Mouse (Mus musculus): ENCODE measurements around the gene Galnt9. TPM values are rescaled to one million over a fixed set of nuclear protein-coding genes. Genes with fewer than 3 reads are reported as not detected.

Gene Galnt9
- polyA plus RNA-seq, 1 experiment from 2014 or later: 26.4 TPM

DNA sequence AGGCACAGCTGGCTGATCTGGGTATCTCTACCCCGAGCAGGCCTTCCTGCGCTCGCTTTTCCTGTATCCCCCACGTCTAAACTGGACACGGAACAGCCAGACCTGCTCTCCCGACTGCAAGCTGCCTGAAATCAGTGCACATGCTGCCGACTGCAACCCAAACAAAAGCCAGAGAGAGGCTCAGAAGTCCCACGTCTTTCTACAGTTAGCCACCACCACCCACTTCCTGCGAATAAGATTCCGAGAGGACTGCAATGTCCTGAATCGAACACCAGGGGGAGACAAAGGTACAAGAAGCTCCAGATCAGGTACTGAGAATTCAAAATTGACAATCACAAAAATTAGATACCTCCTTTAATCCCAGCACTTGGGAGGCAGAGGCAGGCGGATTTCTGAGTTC, 95.3 kb downstream of the Galnt9 start:
- Histone ChIP-seq H3K4me3 (no peak overlapping the region), H3K9me3 (no peaks in the 10 kb centered on the region), H3K4me2 (no peak overlapping the region), H3K36me3 (no peaks in the 10 kb centered on the region), H3K4me1 (replicated peaks) (peaks cover 3% of the 10 kb centered on the region; the same call in 1 of the 2 replicates), H3K27ac (replicated peaks) (no peak overlapping the region), H3K9ac (no peak overlapping the region), H3K27me3 (no peaks in the 10 kb centered on the region)
- WGBS: 25% methylated on average over 12 of the region's 12 CpGs
- ATAC-seq (ENCODE audit: low FRiP score, low read depth): 0 out of 2 replicates have a peak, but pooled peaks have one; percentile 28

GRCm38 (mm10) chr5:110646377-110646776, 102.2 kb downstream of the Galnt9 start:
- Histone ChIP-seq H3K36me3 (peaks cover 55% of the 10 kb centered on the region), H3K9ac (no peak overlapping the region), H3K27me3 (no peaks in the 10 kb centered on the region), H3K4me2 (no peak overlapping the region), H3K27ac (replicated peaks) (no peak overlapping the region), H3K9me3 (no peaks in the 10 kb centered on the region), H3K4me3 (no peak overlapping the region), H3K4me1 (replicated peaks) (no peaks in the 10 kb centered on the region)
- no peak for ATAC-seq (ENCODE audit: low FRiP score, low read depth)

DNA sequence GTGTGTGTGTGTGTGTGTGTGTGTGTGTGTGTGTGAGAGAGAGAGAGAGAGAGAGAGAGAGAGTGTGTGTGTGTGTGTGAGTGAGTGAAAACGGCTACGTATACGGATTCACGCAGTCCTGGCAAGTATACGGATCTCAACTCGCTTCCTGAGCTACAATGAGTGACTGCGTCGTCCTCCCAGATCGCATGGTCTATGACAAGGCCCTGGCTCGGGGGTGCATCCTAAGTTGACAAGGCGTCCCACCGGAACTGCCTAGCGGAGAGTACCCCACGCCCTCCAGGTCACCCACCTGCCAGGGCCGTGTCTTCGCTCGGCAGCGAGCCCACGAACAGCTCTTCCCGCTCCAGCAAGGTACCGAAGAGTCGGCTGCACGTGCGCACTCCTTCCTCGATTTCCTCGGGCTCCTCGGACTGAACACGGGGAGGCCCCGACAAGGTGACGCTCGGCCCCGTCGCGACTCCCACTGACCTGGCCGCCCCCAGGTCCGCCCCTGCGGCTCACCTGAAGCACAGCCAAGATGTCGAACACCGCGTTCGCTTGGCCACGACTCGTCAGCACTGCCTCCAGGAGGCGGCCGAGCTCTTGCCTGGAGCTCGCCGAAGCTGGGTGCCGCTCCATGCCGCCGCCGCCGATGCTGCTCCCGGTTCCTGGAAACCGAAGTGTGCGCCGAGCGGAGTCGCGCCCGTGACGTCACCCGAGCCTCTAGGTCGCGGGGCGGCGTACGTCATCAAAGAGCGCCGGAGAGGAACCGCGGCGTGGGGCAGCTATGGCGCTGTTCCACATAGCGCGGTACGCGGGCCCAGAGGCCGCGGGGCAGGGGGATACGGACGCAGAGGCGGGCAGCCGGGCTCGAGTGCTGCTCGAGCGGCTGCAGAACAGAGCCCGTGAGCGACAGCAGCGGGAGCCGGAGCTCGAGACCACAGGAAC, 108.8 kb downstream of the Galnt9 start, which contains the start of the genes Noc4l and Ddx51:
Gene Noc4l (minus strand): TSS at position 699 of the 930 bp plus-strand sequence.
Gene Ddx51 (plus strand): TSS at position 733 of the 930 bp plus-strand sequence.
- peak; percentile 87 for ATAC-seq (ENCODE audit: low FRiP score, low read depth)
- 1% methylated on average over 91 of the region's 91 CpGs for WGBS
- Histone ChIP-seq H3K4me1 (replicated peaks) (peaks cover 20% of the 10 kb centered on the region), H3K36me3 (peaks cover 68% of the 10 kb centered on the region), H3K27me3 (no peaks in the 10 kb centered on the region), H3K4me3 (peak within 1 kb of the TSS; percentile 97), H3K27ac (replicated peaks) (peak within 1 kb of the TSS; percentile 56; the same call in 1 of the 2 replicates), H3K4me2 (peak within 1 kb of the TSS; percentile 96), H3K9me3 (no peaks in the 10 kb centered on the region), H3K9ac (peak within 1 kb of the TSS; percentile 75)

DNA sequence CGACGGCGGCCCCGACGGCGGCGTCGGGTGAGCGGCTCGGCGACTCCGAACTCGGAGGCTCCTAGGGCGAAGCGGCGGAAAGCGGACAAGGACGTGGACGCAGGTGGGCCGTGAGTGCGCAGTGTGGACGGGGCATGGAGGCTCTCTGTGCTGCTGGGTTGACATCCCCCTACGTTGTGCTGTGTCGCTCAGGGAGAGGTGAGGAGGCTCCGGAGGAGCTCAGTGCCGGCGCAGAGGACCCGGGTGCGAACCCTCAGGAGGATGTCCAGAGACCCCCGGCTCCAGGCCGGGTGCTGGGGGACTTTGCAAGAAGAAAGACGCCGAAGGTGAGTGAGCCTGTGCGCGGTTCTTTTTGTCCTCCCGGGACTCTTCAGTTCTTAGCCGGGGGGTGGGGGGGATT, 109.5 kb downstream of the Galnt9 start:
- Histone ChIP-seq H3K27me3 (no peaks in the 10 kb centered on the region), H3K36me3 (peaks cover 69% of the 10 kb centered on the region), H3K9ac (peak overlapping the region; percentile 75), H3K9me3 (no peaks in the 10 kb centered on the region), H3K4me1 (replicated peaks) (peaks cover 20% of the 10 kb centered on the region), H3K4me2 (peak overlapping the region; percentile 96), H3K4me3 (peak overlapping the region; percentile 97), H3K27ac (replicated peaks) (0 out of 2 replicates have a peak overlapping the region, but pooled peaks have one; percentile 20)
- ATAC-seq (ENCODE audit: low FRiP score, low read depth): peak; percentile 54; the same call in 1 of the 2 replicates
- WGBS: 1% methylated on average over 37 of the region's 37 CpGs

GRCm38 (mm10) chr5:110659682-110660081, 115.5 kb downstream of the Galnt9 start:
- H3K27ac ChIP-seq (replicated peaks): no peak overlapping the region
- no peak overlapping the region for H3K4me3 ChIP-seq
- no peak overlapping the region for H3K9ac ChIP-seq
- no peaks in the 10 kb centered on the region for H3K4me1 ChIP-seq (replicated peaks)
- no peaks in the 10 kb centered on the region for H3K27me3 ChIP-seq
- H3K4me2 ChIP-seq: no peak overlapping the region
- ATAC-seq (ENCODE audit: low FRiP score, low read depth): no peak
- H3K36me3 ChIP-seq: peaks cover 87% of the 10 kb centered on the region
- no peaks in the 10 kb centered on the region for H3K9me3 ChIP-seq

DNA sequence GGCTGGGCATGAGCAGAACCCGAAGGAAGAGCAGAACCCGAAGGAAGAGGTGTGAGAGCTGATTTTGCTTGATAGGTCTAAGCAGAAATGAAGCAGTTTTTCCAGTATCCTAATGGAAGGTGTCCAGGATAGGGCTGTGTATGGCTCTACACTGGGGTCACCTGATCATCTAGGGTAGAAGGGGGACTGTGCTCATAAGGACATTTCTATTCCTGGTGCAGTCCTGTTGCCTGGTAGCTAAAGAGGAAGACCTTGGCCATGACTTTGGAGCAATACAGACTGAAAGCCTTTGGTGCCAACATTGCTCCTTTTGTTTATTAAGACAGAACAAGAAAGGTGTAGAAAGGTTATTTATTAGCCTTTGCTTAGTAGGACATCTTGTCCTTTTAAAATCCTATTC, 119.9 kb downstream of the Galnt9 start:
- Histone ChIP-seq H3K27ac (replicated peaks) (no peak overlapping the region), H3K27me3 (no peaks in the 10 kb centered on the region), H3K9me3 (no peaks in the 10 kb centered on the region), H3K4me1 (replicated peaks) (no peaks in the 10 kb centered on the region), H3K36me3 (peaks cover 89% of the 10 kb centered on the region), H3K9ac (no peak overlapping the region), H3K4me2 (no peak overlapping the region), H3K4me3 (no peak overlapping the region)
- no peak for ATAC-seq (ENCODE audit: low FRiP score, low read depth)
- 90% methylated on average over 2 of the region's 2 CpGs for WGBS

GRCm38 (mm10) chr5:110664750-110665269, 120.7 kb downstream of the Galnt9 start:
- WGBS: 97% methylated on average over 2 of the region's 2 CpGs
- Histone ChIP-seq H3K9ac (no peak overlapping the region), H3K27ac (replicated peaks) (no peak overlapping the region), H3K4me2 (no peak overlapping the region), H3K36me3 (peaks cover 90% of the 10 kb centered on the region), H3K4me1 (replicated peaks) (no peaks in the 10 kb centered on the region), H3K27me3 (no peaks in the 10 kb centered on the region), H3K4me3 (no peak overlapping the region), H3K9me3 (no peaks in the 10 kb centered on the region)
- ATAC-seq (ENCODE audit: low FRiP score, low read depth): no peak

DNA sequence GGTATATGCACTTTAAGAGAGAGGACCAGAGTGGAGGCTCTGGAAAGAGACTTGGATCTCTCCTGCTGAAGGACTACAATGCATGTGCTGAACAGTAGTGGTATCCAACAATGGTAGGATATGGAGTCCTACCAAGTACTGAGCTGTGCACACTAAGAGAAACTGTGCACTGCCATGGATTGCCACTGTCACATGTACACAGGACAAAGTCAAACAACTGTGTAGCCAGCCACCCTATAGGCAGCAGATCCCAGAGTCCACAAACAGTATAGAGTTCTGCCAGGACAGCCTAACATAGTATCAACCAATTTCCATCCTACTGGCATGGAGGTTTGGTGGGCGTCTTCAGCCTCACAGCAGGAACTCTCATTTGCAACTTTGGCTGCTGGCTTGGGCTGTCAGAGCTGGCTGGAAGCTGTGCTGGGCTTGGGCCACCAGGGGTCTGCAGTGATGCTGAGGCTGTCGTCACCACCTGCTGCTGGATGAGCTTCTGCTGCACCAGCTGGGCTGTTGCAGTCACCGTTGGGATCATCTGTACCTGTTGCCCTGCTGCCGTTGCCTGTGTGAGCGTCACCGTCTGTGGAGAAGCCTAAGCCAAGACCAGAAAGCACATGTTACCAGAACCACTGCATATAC, 121.4 kb downstream of the Galnt9 start:
- Histone ChIP-seq H3K4me1 (replicated peaks) (no peaks in the 10 kb centered on the region), H3K4me3 (no peak overlapping the region), H3K9ac (no peak overlapping the region), H3K9me3 (no peaks in the 10 kb centered on the region), H3K27me3 (no peaks in the 10 kb centered on the region), H3K27ac (replicated peaks) (no peak overlapping the region), H3K36me3 (peaks cover 92% of the 10 kb centered on the region), H3K4me2 (no peak overlapping the region)
- ATAC-seq (ENCODE audit: low FRiP score, low read depth): no peak
- WGBS: 61% methylated on average over 6 of the region's 6 CpGs

Small RNA genes within 50 kb of the gene (microRNA-seq; reads per million reads assigned to microRNA genes)
- 4.6 reads per million, percentile 19 among the genes with 10 or more reads in this experiment for gene Mir7026

Other genes starting within 250 kb of the Galnt9 start
- gene P2rx2, start 201.1 kb upstream of the Galnt9 start, polyA plus RNA-seq (2015; fragmentation: Nextera tagmentation; extraction: Ambion mirVana): 10.2 and 10.7 TPM in 2 replicates
- gene Lrcol1, start 199.6 kb upstream of the Galnt9 start, polyA plus RNA-seq (2015; fragmentation: Nextera tagmentation; extraction: Ambion mirVana): not detected in 2 replicates
- gene Fbrsl1, start 95.9 kb upstream of the Galnt9 start, polyA plus RNA-seq (2015; fragmentation: Nextera tagmentation; extraction: Ambion mirVana): 20.8 and 25.1 TPM in 2 replicates
- 42.7 and 46.1 TPM in 2 replicates for gene Noc4l, start 109.1 kb downstream of the Galnt9 start, polyA plus RNA-seq (2015; fragmentation: Nextera tagmentation; extraction: Ambion mirVana)
- 18.7 and 19.3 TPM in 2 replicates for gene Ddx51, start 109.1 kb downstream of the Galnt9 start, polyA plus RNA-seq (2015; fragmentation: Nextera tagmentation; extraction: Ambion mirVana)
- gene Ep400, start 226.4 kb downstream of the Galnt9 start, polyA plus RNA-seq (2015; fragmentation: Nextera tagmentation; extraction: Ambion mirVana): 50.8 and 51.3 TPM in 2 replicates
- 22.8 and 23.3 TPM in 2 replicates for gene Pus1, start 236.3 kb downstream of the Galnt9 start, polyA plus RNA-seq (2015; fragmentation: Nextera tagmentation; extraction: Ambion mirVana)